Mouse (Mus musculus) effector memory CD4-positive, alpha-beta T cell, adult 7 months (primary cell): ENCODE results near the gene Rccd1. TPM values are rescaled to one million over a fixed set of nuclear protein-coding genes. Genes with fewer than 3 reads are reported as not detected.

Experiments used
- polyA plus RNA-seq: library from polyadenylated mRNA; unstranded; fragments of 100-300 nt; shearing (Covaris generic); gene quantifications from one replicate; pipeline ENCODE4 v1.2.1, GENCODE M21; 2017

Rccd1 gene
- polyA plus RNA-seq = 36.5 TPM

DNA sequence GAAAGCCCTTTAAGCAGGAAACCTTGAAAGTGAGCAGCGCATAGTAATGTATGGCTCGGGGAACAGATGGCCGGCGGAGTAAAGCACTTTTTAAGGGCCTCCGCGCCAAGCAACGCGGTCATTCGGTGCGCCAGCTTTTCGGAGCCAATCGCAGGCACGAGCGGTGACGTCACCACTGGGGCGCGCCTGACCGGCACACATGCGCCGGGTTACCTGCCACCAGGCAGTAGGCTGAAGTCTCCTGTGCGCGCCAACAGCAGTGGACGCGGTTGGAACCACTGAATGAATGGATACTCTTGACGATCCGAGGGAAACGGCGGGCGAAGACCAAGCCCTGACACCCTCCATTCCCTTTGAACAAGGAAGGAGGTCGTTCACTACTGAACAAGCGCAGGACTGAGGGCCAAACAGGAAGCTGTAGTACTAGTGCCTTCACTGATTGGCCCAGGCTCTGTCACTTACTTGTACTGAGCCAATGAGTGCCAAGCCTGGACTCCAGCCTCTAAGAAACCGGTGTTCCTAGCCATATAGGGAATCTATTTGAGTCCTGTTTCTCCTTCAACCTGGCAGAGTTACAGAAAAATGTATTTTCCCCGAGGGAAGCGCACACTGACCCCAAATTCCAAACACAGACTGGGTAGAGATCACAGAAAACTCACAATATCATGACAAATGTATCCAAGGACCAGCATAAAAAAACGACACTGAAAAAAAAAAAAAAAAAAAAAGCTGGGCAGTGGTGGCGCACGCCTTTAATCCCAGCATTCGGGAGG lies at the start of gene Rccd1:
Gene Rccd1 (minus strand): TSS at position 412 of the 773 bp plus-strand sequence.

DNA sequence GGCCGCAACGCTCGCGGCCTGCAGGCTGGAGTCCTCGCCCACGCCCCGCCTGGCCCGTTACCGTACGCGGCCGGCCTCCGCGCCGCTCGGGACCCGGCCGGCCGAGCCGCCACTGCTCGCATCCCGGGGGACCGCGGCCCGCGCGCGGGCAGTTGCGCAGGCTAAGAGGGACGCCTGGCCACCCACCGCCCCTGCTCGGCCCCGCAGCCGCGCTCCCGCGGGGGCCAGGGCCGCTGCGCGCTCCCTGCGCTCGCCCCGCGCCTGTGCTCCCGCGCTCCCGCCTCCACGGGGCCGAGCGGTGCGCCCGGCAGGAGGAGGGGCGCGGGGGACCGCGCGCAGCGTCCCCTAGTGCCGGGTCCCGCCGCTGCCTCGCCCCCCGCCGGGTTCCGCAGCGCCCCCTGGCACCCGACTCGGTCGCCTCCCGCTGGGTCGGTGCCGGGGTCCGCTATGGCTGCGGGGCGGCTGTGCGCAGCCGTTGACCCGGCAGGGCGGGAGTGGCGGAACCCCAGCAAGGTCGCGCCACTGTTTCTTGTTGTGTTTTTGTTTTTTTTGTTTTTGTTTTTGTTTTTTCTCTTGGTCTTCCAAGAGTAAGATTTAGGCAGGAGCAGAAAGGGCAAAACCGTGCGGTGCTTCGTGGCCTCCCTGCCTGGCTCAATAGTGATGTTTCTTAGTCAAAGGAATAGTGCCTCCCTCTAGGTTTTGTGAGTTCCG lies 46.9 kb upstream of the Rccd1 start, which contains the start of gene Man2a2:
Gene Man2a2 (minus strand): TSS at position 335 of the 711 bp plus-strand sequence.

DNA sequence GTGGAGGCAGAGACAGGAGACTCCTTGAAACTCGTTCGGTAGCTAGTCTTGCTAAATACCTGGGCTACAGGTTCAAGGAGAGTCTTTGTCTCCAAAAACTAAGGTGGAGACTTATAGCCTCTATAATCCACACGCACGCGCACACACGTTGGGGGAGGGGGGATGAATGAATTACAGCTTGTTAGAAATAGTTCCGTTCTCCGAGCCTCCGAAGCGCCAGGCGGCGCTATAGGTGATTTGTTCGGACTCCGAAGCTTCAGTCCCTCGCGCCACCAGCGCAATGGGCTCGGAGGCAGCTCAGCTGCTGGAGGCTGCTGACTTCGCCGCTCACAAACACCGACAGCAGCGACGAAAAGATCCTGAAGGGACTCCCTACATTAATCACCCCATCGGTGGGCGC lies 18.6 kb upstream of the Rccd1 start, which contains the start of gene Hddc3:
Gene Hddc3 (plus strand): TSS at position 247 of the 400 bp plus-strand sequence.

DNA sequence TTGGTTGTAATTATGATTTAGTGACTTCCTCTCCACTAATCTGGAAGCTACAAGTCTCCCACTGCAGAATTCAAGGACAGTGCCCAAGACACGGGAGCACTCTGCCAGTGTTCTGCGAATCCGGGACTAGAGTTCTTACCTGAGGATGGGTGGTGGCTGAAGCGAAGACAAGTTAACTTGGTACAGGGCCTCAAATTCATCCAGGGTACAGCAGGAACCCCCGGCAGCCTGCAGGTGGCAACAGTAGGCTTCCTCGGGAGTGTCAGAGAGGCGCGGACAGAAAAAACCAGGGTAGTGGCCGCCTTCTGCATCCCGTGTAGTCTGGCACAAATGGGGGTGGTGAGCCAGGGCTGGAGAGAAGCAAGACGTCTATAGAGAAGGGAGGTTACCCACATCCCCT lies 16.5 kb upstream of the Rccd1 start, which contains the start of gene Unc45a:
Gene Unc45a (minus strand): TSS at position 213 of the 400 bp plus-strand sequence.

DNA sequence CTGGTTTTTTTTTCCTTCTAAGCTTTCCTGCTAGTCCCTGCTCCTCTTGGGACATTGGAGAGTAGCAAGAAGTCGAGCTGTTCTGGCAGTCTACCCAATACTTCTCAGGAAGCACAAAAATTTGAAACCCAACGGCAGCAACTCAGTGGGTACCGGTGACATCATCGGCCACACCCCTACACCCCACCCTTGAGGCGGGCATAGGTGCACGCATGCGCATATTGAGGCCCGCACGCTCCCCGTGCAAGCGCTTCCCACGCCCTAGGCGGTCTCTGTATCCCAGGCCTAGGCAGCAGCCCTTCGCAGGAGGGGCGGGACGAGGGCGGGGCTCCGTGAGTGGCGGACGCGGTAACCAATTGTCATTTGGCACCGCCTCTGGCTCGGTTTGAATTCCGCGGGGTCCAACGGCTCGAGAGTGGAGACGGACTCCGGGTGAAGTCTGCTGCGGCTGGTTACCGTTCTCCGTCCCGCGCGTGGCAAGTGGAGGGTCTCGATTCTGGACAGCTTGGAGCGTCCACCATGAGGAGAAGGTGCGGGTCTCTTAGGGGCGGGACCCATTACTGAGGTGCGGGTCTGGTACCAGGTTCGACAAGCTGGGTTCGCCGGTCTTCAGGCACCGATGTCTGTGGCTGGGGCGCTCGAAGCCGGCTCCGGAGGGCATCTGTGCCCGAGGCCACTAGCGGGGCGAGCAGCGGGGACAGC lies 30.0 kb downstream of the Rccd1 start, which contains the start of gene Prc1:
Gene Prc1 (plus strand): TSS at position 389 of the 702 bp plus-strand sequence.

DNA sequence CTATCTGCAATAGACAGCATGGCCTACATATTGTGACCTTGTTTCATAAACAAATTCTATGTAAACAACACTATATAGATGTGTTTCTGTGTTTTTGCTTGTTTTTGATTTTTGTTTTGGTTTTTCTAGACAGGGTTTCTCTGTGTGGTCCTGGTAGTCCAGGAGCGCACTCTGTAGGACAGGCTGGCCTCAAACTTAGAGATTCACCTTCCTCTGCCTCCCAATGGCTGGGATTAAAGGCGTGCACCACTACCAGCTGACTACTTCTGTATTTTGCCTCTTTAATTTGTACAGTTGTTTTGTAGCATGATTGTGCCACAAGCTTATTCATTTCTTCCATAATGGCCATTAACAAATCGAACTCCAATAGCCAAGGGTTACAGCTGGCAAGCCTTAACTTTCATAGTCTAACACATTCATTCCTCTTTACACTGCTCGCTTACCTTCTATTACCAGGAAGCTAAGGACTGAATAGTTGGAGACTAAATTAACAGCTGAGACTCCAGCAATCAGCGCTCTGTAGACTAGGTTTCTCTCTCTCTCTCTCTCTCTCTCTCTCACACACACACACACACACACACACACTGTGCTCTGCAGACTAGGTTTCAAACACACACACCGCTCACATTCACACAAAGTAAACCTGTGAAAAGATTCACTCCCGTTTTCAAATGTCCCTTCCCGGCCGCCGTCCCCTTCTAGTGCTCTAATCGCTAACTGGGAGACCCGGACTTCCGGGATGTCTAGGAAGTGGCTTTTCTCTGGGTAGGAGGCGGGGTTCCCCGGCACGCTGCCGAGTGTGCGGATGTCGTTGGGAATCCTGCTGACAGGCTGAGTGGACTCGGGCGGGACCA lies 55.1 kb downstream of the Rccd1 start, which contains the start of gene Vps33b:
Gene Vps33b (plus strand): TSS at position 753 of the 854 bp plus-strand sequence.

DNA sequence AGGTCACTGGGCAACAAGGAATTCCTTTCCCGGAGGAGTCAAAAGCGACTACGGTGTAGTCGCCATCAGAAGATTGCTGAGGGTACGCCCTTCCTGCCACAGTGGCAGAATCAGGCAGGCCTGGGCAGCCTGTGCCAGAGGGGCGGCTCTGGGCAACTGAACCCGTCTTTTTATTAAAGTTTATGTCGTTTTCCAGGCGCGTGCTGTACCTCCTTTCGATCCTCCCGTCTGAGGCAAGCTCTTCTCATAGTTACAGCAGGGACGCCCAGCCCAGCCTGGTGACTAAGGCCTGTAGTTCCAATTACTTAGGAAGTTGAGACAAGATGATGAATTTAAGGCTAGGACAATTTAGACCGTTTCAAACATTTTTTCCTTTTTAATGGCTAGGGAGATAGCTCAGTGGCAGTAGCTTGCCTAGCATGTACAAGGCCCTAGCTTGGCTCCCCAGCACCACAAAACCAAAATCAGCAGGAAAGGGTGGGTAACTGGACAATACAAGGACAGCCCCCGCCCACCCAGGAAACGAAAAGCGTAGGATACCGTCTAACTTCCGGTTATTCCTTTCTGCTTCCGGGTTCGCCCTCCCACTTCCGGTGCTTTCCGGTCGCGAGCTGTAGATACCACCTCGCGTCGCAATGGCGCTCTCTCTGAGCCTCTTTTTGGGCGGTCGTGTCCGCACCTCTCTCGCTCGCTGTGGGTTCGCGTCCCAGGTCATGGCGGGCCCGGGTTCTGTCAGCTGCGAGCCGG lies 63.5 kb downstream of the Rccd1 start, which contains the start of gene Ngrn:
Gene Ngrn (plus strand): TSS at position 591 of the 747 bp plus-strand sequence.

DNA sequence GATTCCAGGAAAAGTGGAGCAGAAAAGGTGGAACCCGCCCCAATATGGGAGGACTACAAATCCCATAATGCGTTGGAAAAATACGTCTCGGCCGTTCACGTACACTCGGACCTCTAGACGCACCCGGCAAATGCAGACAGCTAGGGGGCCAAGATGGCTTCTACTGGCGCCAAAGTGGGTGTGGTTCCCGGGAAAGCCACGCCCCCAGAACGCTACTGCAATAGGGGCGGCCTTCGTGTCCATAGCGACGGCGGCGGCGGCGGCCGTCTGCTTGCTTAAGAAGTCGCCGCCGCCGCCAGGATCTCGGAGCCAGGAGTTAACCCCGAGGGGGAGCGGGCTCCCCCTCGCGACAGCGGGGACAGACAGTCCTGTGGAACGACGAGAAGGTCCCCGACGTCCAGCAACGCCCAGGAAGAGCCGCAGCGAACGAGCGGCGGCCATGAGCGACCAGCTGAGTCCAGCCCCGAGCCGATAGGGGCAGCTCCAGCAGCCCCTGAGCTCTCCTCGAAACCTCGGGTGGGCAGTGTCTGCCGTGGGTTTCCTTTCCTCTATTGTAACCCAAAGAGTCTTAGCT lies 78.0 kb downstream of the Rccd1 start, which contains the start of gene Ttll13:
Gene Ttll13 (plus strand): TSS at position 229 of the 574 bp plus-strand sequence.

Other genes starting within 250 kb of the Rccd1 start
- 31.9 TPM for gene Idh2, start 209.1 kb downstream of the Rccd1 start, polyA plus RNA-seq
- 3.8 TPM for gene Sema4b, start 137.6 kb downstream of the Rccd1 start, polyA plus RNA-seq
- 64.2 TPM for gene Cib1, start 91.6 kb downstream of the Rccd1 start, polyA plus RNA-seq
- 3.6 TPM for gene Gdpgp1, start 91.6 kb downstream of the Rccd1 start, polyA plus RNA-seq
- gene Ttll13, start 78.1 kb downstream of the Rccd1 start, polyA plus RNA-seq = 0.95 TPM
- gene Ngrn, start 63.2 kb downstream of the Rccd1 start, polyA plus RNA-seq = 23.7 TPM
- 37.8 TPM for gene Vps33b, start 54.8 kb downstream of the Rccd1 start, polyA plus RNA-seq
- gene Prc1, start 30.0 kb downstream of the Rccd1 start, polyA plus RNA-seq = 9.6 TPM
- gene Unc45a, start 16.6 kb upstream of the Rccd1 start, polyA plus RNA-seq = 177 TPM
- gene Hddc3, start 18.6 kb upstream of the Rccd1 start, polyA plus RNA-seq = 1.6 TPM
- gene Man2a2, start 46.9 kb upstream of the Rccd1 start, polyA plus RNA-seq = 86.1 TPM
- 5.0 TPM for gene Fes, start 63.5 kb upstream of the Rccd1 start, polyA plus RNA-seq
- gene Furin, start 81.0 kb upstream of the Rccd1 start, polyA plus RNA-seq = 265 TPM
- 9.7 TPM for gene Blm, start 210.7 kb upstream of the Rccd1 start, polyA plus RNA-seq